Mouse (Mus musculus) liver, embryonic 12.5 days (tissue): ENCODE measurements at regions not wholly inside any gene's neighbourhood (a gene's known extent, or its start where the extent isn't known, plus 50 kb on each side); places are given as distances from the start of the nearest gene placed in this dataset.

Experiments
- ATAC-seq: fragments of 200-750 bp; cut with Nextera tagmentation; 2 replicates; pipeline ENCODE4 v1.8.0; 2017; ENCODE audit warnings: moderate number of reproducible peaks, mild to moderate bottlenecking, moderate library complexity
- H3K27ac ChIP-seq: fragments of 300-500 bp; sonication (generic); 2 replicates; pipeline ENCODE4 v1.5.1; 2016; ENCODE audit warnings: mild to moderate bottlenecking
- H3K27me3 ChIP-seq: fragments of 300-500 bp; sonication (generic); replicated peaks from 2 replicates; pipeline ENCODE4 v1.6.1; 2016; ENCODE audit warnings: mild to moderate bottlenecking, moderate library complexity
- H3K36me3 ChIP-seq: fragments of 300-500 bp; sonication (generic); 2 replicates; pipeline ENCODE4 v1.6.1; 2016; ENCODE audit warnings: mild to moderate bottlenecking, moderate library complexity
- H3K4me1 ChIP-seq: fragments of 300-500 bp; sonication (generic); 2 replicates; pipeline ENCODE4 v1.6.1; 2016
- H3K4me2 ChIP-seq: fragments of 300-500 bp; sonication (generic); 2 replicates; pipeline ENCODE4 v1.6.1; 2016; ENCODE audit warnings: mild to moderate bottlenecking, moderate library complexity
- H3K4me3 ChIP-seq: fragments of 300-500 bp; sonication (generic); 2 replicates; pipeline ENCODE4 v1.5.1; 2016; ENCODE audit warnings: mild to moderate bottlenecking, moderate library complexity
- H3K9ac ChIP-seq: fragments of 300-500 bp; sonication (generic); 2 replicates; pipeline ENCODE4 v1.6.1; 2016; ENCODE audit warnings: mild to moderate bottlenecking, moderate library complexity
- H3K9me3 ChIP-seq: fragments of 300-500 bp; sonication (generic); replicated peaks from 2 replicates; pipeline ENCODE4 v1.6.1; 2016; ENCODE audit warnings: mild to moderate bottlenecking, moderate library complexity
- WGBS: fragments of 180-500 bp; shearing (Covaris S2); methylation state at CpG from one replicate; pipeline ENCODE4 v1.1.7; 2016; ENCODE audit not compliant: insufficient replicate concordance; 5-methylcytosine and 5-hydroxymethylcytosine counted together

- no peaks in the 10 kb centered on the region for H3K36me3 ChIP-seq
- H3K9me3 ChIP-seq = no peaks in the 10 kb centered on the region
- no peak overlapping the region for H3K9ac ChIP-seq
- H3K27ac ChIP-seq = no peak overlapping the region
- no peak overlapping the region for H3K4me2 ChIP-seq
- no peak overlapping the region for H3K4me3 ChIP-seq
- no peak for ATAC-seq
- no peaks in the 10 kb centered on the region for H3K4me1 ChIP-seq
- no peaks in the 10 kb centered on the region for H3K27me3 ChIP-seq
- WGBS = 48% methylated on average over 5 of the region's 5 CpGs
These were observed 135.3 kb downstream of the Cd83 start for GRCm38 (mm10) chr13:43919781-43920420.

DNA sequence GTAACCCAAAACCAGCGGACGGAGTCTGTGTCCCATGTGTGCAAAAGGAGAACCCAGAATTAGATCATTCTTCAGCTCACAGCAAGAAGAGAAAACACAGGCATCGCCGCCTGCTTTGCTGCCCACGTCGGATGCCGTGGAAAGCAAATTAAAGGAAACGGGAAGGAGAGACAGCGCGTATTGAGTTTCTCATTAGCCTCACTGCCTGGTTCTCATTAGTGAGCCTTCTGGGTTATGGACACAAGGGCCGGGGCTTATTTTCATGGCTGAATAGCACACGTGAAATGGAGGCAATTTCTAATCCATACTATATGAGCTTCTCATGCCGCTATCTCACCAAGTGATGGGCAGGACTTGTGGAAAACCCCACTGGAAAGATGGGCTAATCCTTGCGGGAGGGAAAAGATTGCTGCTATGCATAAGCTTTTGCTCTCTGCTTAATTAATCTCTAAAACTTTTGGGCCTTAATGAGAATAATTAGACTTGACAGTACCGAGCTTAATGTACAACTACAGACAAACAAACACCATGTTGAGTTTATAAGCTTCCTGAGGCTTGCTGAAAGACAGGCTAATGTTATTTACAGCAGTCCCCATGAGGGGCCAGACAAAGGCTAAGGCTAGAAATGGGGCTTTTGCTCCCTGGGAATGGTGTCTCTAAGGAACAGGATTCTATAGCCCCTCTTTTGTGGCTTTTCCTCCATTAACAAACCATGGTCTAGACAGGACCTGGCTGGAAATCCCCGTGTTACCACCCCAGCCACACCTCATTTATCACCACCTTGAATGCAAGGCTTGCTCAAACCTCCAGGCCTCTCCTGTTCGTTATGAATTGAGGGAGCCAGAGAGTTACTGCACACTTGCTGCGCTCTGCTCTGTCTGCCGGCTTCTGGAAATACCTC is 145.8 kb downstream of the Cd83 start:
- ATAC-seq = no peak
- Histone ChIP-seq H3K4me2 (no peak overlapping the region), H3K4me3 (no peak overlapping the region), H3K4me1 (no peaks in the 10 kb centered on the region), H3K27ac (no peak overlapping the region), H3K27me3 (no peaks in the 10 kb centered on the region), H3K9me3 (no peaks in the 10 kb centered on the region), H3K9ac (no peak overlapping the region), H3K36me3 (no peaks in the 10 kb centered on the region)
- 79% methylated on average over 19 of the region's 19 CpGs for WGBS

DNA sequence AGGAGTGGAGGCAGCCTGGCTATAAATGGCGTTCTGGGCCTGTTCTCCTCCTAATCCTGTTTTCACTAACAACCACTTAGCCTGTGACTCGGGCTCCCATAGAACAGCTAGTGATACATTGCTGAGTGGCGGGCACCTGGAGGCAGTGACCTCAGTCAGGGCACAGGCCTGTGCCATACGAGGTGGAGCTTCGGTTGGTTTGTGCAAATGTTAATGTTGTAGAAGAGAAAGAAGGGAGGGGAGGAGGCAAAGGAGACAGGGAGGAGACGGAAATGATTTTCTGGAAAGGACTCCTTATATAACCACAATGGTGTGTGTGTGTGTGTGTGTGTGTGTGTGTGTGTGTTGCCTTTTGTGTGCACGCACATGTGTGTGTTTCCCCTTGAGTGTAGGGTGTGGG is 148.4 kb downstream of the Cd83 start:
- Histone ChIP-seq H3K9ac (no peak overlapping the region), H3K27ac (no peak overlapping the region), H3K27me3 (0 out of 2 replicates have a peak, but pooled peaks cover under 1% of the 10 kb centered on the region), H3K4me1 (no peaks in the 10 kb centered on the region), H3K36me3 (no peaks in the 10 kb centered on the region), H3K4me2 (no peak overlapping the region), H3K9me3 (no peaks in the 10 kb centered on the region), H3K4me3 (no peak overlapping the region)
- WGBS = 76% methylated on average over 7 of the region's 7 CpGs
- ATAC-seq = no peak

DNA sequence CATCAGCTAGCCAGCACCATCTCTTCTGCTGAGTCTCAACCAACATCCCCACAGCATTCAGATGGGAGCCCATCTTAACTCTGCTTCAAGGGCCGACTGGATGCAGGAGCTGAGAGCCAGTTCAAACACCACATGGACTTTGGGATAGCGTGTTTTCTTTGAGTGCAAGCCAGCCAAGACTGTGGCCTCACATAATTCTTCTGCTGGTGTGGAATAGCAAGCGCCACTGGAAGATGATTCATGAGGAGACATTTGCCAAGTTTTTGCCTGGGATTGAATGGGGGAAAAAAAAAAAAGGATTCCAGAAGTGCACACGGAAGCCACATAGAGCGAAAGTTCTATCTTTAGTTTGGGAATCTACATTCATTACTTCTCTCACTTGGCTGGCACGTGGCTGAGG is 150.7 kb downstream of the Cd83 start:
- H3K9ac ChIP-seq = no peak overlapping the region
- no peak overlapping the region for H3K27ac ChIP-seq
- H3K36me3 ChIP-seq = no peaks in the 10 kb centered on the region
- no peaks in the 10 kb centered on the region for H3K9me3 ChIP-seq
- peaks cover 12% of the 10 kb centered on the region; the same call in 1 of the 2 replicates for H3K27me3 ChIP-seq
- no peaks in the 10 kb centered on the region for H3K4me1 ChIP-seq
- ATAC-seq = no peak
- 62% methylated on average over 6 of the region's 6 CpGs for WGBS
- H3K4me3 ChIP-seq = no peak overlapping the region
- no peak overlapping the region for H3K4me2 ChIP-seq

- Histone ChIP-seq H3K9me3 (no peaks in the 10 kb centered on the region), H3K4me2 (no peak overlapping the region), H3K4me1 (no peaks in the 10 kb centered on the region), H3K27me3 (peaks cover 12% of the 10 kb centered on the region; the same call in 1 of the 2 replicates), H3K27ac (no peak overlapping the region), H3K36me3 (no peaks in the 10 kb centered on the region), H3K9ac (no peak overlapping the region), H3K4me3 (no peak overlapping the region)
- no peak for ATAC-seq
- 59% methylated on average over 4 of the region's 4 CpGs for WGBS
These were observed 151.9 kb downstream of the Cd83 start for GRCm38 (mm10) chr13:43936504-43936903.

DNA sequence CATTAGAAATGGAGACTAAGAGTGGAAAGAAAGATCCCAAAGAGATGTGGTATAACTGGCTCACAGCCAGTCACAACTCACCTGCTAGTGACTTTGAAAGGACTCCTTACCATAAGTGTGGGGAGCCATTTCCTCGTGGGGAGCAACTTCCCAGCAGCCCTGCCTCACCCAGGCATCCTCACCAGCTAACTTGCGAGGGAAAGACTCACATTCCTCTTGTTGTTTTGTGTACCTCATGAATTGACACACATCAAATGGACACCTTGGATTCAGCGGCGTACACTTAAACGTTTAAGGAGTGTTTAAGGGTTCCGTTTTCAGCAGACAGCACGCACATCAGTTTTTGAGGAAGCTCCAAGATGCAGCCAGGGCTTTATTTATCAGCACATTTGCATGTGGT is 154.0 kb downstream of the Cd83 start:
- H3K4me1 ChIP-seq = no peaks in the 10 kb centered on the region
- no peaks in the 10 kb centered on the region for H3K36me3 ChIP-seq
- H3K4me3 ChIP-seq = no peak overlapping the region
- no peaks in the 10 kb centered on the region for H3K9me3 ChIP-seq
- H3K9ac ChIP-seq = no peak overlapping the region
- 58% methylated on average over 7 of the region's 7 CpGs for WGBS
- H3K27me3 ChIP-seq = peaks cover 12% of the 10 kb centered on the region; the same call in 1 of the 2 replicates
- no peak overlapping the region for H3K27ac ChIP-seq
- no peak overlapping the region for H3K4me2 ChIP-seq
- ATAC-seq = no peak

DNA sequence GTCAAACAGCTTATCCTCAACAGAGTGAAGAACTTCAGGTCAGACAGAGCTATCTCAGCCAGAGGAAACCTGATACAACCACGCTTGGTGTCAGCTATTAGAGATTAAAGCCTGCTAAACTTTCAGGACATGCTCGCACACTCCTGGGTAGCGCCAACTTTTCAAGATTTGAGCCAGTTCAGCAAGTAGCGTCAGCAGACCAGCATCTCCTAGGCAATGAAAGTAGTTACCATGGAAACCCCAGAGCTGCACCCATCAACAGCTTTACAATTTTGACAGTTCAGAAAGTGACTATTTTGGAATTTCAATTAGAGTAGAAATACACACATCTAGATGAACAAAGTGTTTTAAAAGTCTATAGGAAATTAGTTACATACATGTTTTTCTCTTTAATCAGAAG is 154.8 kb downstream of the Cd83 start:
- H3K27ac ChIP-seq = no peak overlapping the region
- no peak overlapping the region for H3K4me3 ChIP-seq
- no peak for ATAC-seq
- H3K36me3 ChIP-seq = no peaks in the 10 kb centered on the region
- no peak overlapping the region for H3K4me2 ChIP-seq
- H3K4me1 ChIP-seq = no peaks in the 10 kb centered on the region
- H3K9me3 ChIP-seq = no peaks in the 10 kb centered on the region
- 60% methylated on average over 4 of the region's 4 CpGs for WGBS
- H3K27me3 ChIP-seq = peaks cover 12% of the 10 kb centered on the region; the same call in 1 of the 2 replicates
- no peak overlapping the region for H3K9ac ChIP-seq

- no peak for ATAC-seq
These were observed 157.2 kb downstream of the Cd83 start for GRCm38 (mm10) chr13:43941731-43942130.

GRCm38 (mm10) chr13:43948606-43949005 is 164.0 kb downstream of the Cd83 start:
- no peak overlapping the region for H3K4me3 ChIP-seq
- no peak for ATAC-seq
- H3K27ac ChIP-seq = no peak overlapping the region
- no peak overlapping the region for H3K9ac ChIP-seq
- no peaks in the 10 kb centered on the region for H3K9me3 ChIP-seq
- no peaks in the 10 kb centered on the region for H3K36me3 ChIP-seq
- 63% methylated on average over 3 of the region's 3 CpGs for WGBS
- no peak overlapping the region for H3K4me2 ChIP-seq
- H3K27me3 ChIP-seq = no peaks in the 10 kb centered on the region; the same call in 1 of the 2 replicates
- H3K4me1 ChIP-seq = no peaks in the 10 kb centered on the region

More at GRCm38 (mm10) chr13:43941731-43942130, 157.2 kb downstream of the Cd83 start:
- Histone ChIP-seq H3K4me3 (no peak overlapping the region), H3K27me3 (peaks cover 12% of the 10 kb centered on the region; the same call in 1 of the 2 replicates), H3K4me1 (no peaks in the 10 kb centered on the region), H3K9me3 (no peaks in the 10 kb centered on the region), H3K9ac (no peak overlapping the region), H3K36me3 (no peaks in the 10 kb centered on the region), H3K4me2 (no peak overlapping the region), H3K27ac (no peak overlapping the region)
- 61% methylated on average over 8 of the region's 8 CpGs for WGBS

DNA sequence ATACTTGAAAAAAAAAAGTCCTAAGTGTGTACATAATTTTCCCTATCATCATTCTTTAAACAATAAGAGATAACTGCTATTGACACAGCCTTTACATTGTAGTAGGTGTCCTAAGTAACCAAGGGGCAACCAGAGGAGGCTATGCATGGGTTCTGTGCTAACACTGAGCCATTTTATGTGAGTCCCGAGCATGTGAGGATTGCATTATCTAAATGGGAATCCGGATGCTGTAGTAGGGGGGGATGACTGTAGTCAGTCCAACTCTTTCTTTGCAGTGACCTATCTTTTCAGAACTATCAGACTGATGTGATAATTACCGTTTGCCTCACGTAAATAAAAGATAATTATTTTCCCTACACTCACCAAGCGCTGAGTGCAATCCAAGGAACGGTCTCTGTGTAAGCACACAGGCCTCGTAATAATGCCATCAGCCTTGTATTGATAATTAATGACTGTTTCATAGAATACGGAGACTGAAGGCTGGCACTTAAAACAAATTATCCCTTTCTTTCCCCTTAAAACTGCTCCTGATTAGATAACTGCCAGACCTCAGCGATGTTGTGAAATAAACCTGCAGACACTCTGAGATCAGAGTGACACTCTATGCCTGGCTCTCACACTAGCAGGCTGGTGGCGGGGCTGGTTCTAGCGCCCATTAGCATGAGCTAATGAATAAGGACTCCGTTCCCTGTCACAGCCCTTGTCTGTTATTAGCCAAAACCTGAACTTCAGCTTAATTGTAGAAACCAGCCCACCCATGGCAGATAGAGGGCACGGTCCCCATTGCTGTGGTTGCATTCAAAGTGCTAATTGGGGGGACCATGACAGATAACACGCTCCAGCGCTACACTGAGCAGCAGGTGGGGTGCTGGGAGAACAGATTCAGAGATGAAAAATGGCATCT is 165.4 kb downstream of the Cd83 start:
- H3K4me2 ChIP-seq = no peak overlapping the region
- no peak overlapping the region for H3K27ac ChIP-seq
- H3K27me3 ChIP-seq = no peaks in the 10 kb centered on the region; the same call in 1 of the 2 replicates
- 54% methylated on average over 15 of the region's 15 CpGs for WGBS
- H3K9me3 ChIP-seq = no peaks in the 10 kb centered on the region
- H3K4me3 ChIP-seq = no peak overlapping the region
- ATAC-seq = no peak
- H3K4me1 ChIP-seq = no peaks in the 10 kb centered on the region
- no peaks in the 10 kb centered on the region for H3K36me3 ChIP-seq
- H3K9ac ChIP-seq = no peak overlapping the region

- H3K27ac ChIP-seq = no peak overlapping the region
- 33% methylated on average over 4 of the region's 4 CpGs for WGBS
- no peaks in the 10 kb centered on the region for H3K4me1 ChIP-seq
- no peak overlapping the region for H3K9ac ChIP-seq
- no peak overlapping the region for H3K4me3 ChIP-seq
- ATAC-seq = no peak
- no peaks in the 10 kb centered on the region for H3K36me3 ChIP-seq
- no peaks in the 10 kb centered on the region; the same call in 1 of the 2 replicates for H3K27me3 ChIP-seq
- no peak overlapping the region for H3K4me2 ChIP-seq
- H3K9me3 ChIP-seq = no peaks in the 10 kb centered on the region
These were observed 167.9 kb downstream of the Cd83 start for GRCm38 (mm10) chr13:43952491-43952890.
